Mouse (Mus musculus): ENCODE measurements around the gene March8.

Gene March8

DNA sequence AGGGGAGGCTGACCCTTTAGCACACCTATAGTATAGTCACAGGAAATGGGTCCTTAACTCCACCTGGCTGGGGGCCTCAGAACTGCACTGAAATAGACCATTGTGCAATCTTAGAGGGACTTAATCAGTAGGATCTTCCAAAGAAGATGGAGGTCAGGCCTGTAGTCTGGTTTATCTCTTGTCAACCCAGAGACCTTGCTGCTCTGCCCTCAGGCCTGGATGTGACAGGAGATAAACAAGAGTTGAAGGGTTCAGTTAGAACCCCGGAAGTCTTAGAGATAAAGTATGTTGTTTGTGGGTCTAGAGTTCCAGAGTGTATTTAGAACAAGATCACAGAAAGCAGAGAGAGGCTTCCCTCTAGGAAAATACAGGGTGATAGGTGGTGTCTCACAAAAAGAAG, 118.7 kb downstream of the March8 start:
- no peak for DNase-seq (ENCODE audit: extremely low read depth, low read depth)

DNA sequence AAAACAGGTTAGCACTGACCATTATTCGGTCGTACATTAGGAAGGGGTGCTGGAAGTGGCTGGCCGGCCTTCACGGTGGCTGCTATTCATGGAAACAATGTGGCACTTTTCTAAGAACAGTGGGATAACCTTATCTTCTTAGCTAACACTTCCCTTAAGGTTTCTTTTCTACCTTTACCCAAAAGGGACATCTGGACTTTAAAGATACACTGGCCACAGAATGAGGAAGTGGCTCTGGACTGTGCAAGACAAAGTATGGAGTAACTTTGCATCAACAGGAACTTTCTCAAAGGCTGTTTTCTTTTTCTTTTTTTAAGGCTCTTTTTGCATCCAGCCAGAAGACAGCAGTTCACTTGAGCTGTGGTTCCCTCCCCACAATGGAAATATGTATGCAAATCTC, 120.9 kb downstream of the March8 start:
- peak; percentile 82 for DNase-seq (ENCODE audit: extremely low read depth, low read depth)
